Mouse (Mus musculus): ENCODE results near the gene Hist1h2ab.
A peak's percentile ranks its signal among the peaks of the same experiment; 100 is the strongest.

Gene Hist1h2ab

GRCm38 (mm10) chr13:23792520-23792919, 41.6 kb downstream of the Hist1h2ab start:
- peak; percentile 42 to 67 for DNase-seq

- DNase-seq: no peak
Observed at GRCm38 (mm10) chr13:23799405-23799804, 48.5 kb downstream of the Hist1h2ab start.

Measured in kidney, postnatal 25 days (tissue).